Mouse (Mus musculus): Measurements from ENCODE around the gene Mea1. TPM values are rescaled to one million over a fixed set of nuclear protein-coding genes. Genes with fewer than 3 reads are reported as not detected.
A peak's percentile ranks its signal among the peaks of the same experiment; 100 is the strongest.

Gene Mea1
- total and polyA plus RNA-seq, 2 experiments from 2014 or later = 44.0 to 101 TPM

GRCm38 (mm10) chr17:46714756-46715481 is 36.3 kb downstream of the Mea1 start:
- WGBS = 90% methylated on average over 11 of the region's 11 CpGs
- no peak overlapping the region for H3K9ac ChIP-seq (replicated peaks; ENCODE audit: low read depth, low read length)
- H3K4me1 ChIP-seq (ENCODE audit: control insufficient read depth, insufficient read depth) = peaks cover 12% of the 10 kb centered on the region; the same call in 1 of the 2 replicates
- ATAC-seq (ENCODE audit: insufficient read depth, low read depth) (no peak), DNase-seq (ENCODE audit: low spot score) (no peak)
- H3K27ac ChIP-seq (ENCODE audit: low read depth) = no peak overlapping the region
- H3K4me2 ChIP-seq (ENCODE audit: low read depth, low read length) = no peak overlapping the region
- no peaks in the 10 kb centered on the region for H3K9me3 ChIP-seq (replicated peaks; ENCODE audit: control insufficient read depth, low read length)
- no peaks in the 10 kb centered on the region for H3K27me3 ChIP-seq (ENCODE audit: control insufficient read depth, insufficient read depth, low read length)
- H3K4me3 ChIP-seq (ENCODE audit: low read depth, low read length) = no peak overlapping the region
- TF ChIP-seq EP300 (IDR thresholded peaks at IDR 0.05; ENCODE audit: low read depth) (no peak), CTCF (IDR thresholded peaks at IDR 0.05; ENCODE audit: low read depth) (no peak)
- peaks cover 12% of the 10 kb centered on the region; the same call in 1 of the 2 replicates for H3K36me3 ChIP-seq (replicated peaks; ENCODE audit: control insufficient read depth, insufficient read depth, low read length)

GRCm38 (mm10) chr17:46721077-46721476 is 42.5 kb downstream of the Mea1 start:
- DNase-seq (ENCODE audit: low spot score) = no peak
- Histone ChIP-seq H3K36me3 (replicated peaks; ENCODE audit: control insufficient read depth, insufficient read depth, low read length) (peaks cover 12% of the 10 kb centered on the region; the same call in 1 of the 2 replicates), H3K4me3 (ENCODE audit: low read depth, low read length) (no peak overlapping the region), H3K4me1 (ENCODE audit: control insufficient read depth, insufficient read depth) (no peaks in the 10 kb centered on the region), H3K9ac (replicated peaks; ENCODE audit: low read depth, low read length) (no peak overlapping the region), H3K27me3 (ENCODE audit: control insufficient read depth, insufficient read depth, low read length) (no peaks in the 10 kb centered on the region), H3K27ac (ENCODE audit: low read depth) (no peak overlapping the region), H3K9me3 (replicated peaks; ENCODE audit: control insufficient read depth, low read length) (no peaks in the 10 kb centered on the region), H3K4me2 (ENCODE audit: low read depth, low read length) (no peak overlapping the region)
- ATAC-seq (ENCODE audit: insufficient read depth, low read depth) = no peak
- WGBS = 85% methylated on average over 7 of the region's 7 CpGs
- TF ChIP-seq CTCF (IDR thresholded peaks at IDR 0.05; ENCODE audit: low read depth) (no peak), EP300 (IDR thresholded peaks at IDR 0.05; ENCODE audit: low read depth) (no peak)

GRCm38 (mm10) chr17:46724477-46725084 is 46.0 kb downstream of the Mea1 start:
- no peak for ATAC-seq (ENCODE audit: insufficient read depth, low read depth)
- Histone ChIP-seq H3K27ac (ENCODE audit: low read depth) (no peak overlapping the region), H3K9me3 (replicated peaks; ENCODE audit: control insufficient read depth, low read length) (no peaks in the 10 kb centered on the region), H3K4me2 (ENCODE audit: low read depth, low read length) (no peak overlapping the region), H3K4me3 (ENCODE audit: low read depth, low read length) (no peak overlapping the region), H3K9ac (replicated peaks; ENCODE audit: low read depth, low read length) (no peak overlapping the region), H3K4me1 (ENCODE audit: control insufficient read depth, insufficient read depth) (no peaks in the 10 kb centered on the region), H3K27me3 (ENCODE audit: control insufficient read depth, insufficient read depth, low read length) (peaks cover 11% of the 10 kb centered on the region; the same call in 1 of the 2 replicates), H3K36me3 (replicated peaks; ENCODE audit: control insufficient read depth, insufficient read depth, low read length) (peaks cover 12% of the 10 kb centered on the region; the same call in 1 of the 2 replicates)
- no peak for DNase-seq (ENCODE audit: low spot score)
- 83% methylated on average over 14 of the region's 20 CpGs for WGBS
- TF ChIP-seq CTCF (IDR thresholded peaks at IDR 0.05; ENCODE audit: low read depth) = no peak
- TF ChIP-seq EP300 (IDR thresholded peaks at IDR 0.05; ENCODE audit: low read depth) = no peak

- Histone ChIP-seq H3K27me3 (ENCODE audit: control insufficient read depth, insufficient read depth, low read length) (peaks cover 11% of the 10 kb centered on the region; the same call in 1 of the 2 replicates), H3K4me2 (ENCODE audit: low read depth, low read length) (no peak overlapping the region), H3K27ac (ENCODE audit: low read depth) (no peak overlapping the region), H3K36me3 (replicated peaks; ENCODE audit: control insufficient read depth, insufficient read depth, low read length) (peaks cover 12% of the 10 kb centered on the region; the same call in 1 of the 2 replicates), H3K9me3 (replicated peaks; ENCODE audit: control insufficient read depth, low read length) (no peaks in the 10 kb centered on the region), H3K4me3 (ENCODE audit: low read depth, low read length) (no peak overlapping the region), H3K4me1 (ENCODE audit: control insufficient read depth, insufficient read depth) (no peaks in the 10 kb centered on the region), H3K9ac (replicated peaks; ENCODE audit: low read depth, low read length) (no peak overlapping the region)
- TF ChIP-seq EP300 (IDR thresholded peaks at IDR 0.05; ENCODE audit: low read depth) = no peak
- TF ChIP-seq CTCF (IDR thresholded peaks at IDR 0.05; ENCODE audit: low read depth) = peak; percentile 61
- peak; percentile 63 for ATAC-seq (ENCODE audit: insufficient read depth, low read depth)
- 47% methylated on average over 9 of the region's 9 CpGs for WGBS
- DNase-seq (ENCODE audit: low spot score) = peak; percentile 59
These were observed 46.7 kb downstream of the Mea1 start for GRCm38 (mm10) chr17:46725273-46725672.

- H3K9ac ChIP-seq (replicated peaks; ENCODE audit: low read depth, low read length) = no peak overlapping the region
- ATAC-seq (ENCODE audit: insufficient read depth, low read depth) (no peak), DNase-seq (ENCODE audit: low spot score) (no peak)
- H3K4me2 ChIP-seq (ENCODE audit: low read depth, low read length) = no peak overlapping the region
- no peak overlapping the region for H3K4me3 ChIP-seq (ENCODE audit: low read depth, low read length)
- H3K27ac ChIP-seq (ENCODE audit: low read depth) = no peak overlapping the region
- H3K27me3 ChIP-seq (ENCODE audit: control insufficient read depth, insufficient read depth, low read length) = peaks cover 11% of the 10 kb centered on the region; the same call in 1 of the 2 replicates
- H3K4me1 ChIP-seq (ENCODE audit: control insufficient read depth, insufficient read depth) = no peaks in the 10 kb centered on the region
- no peaks in the 10 kb centered on the region for H3K9me3 ChIP-seq (replicated peaks; ENCODE audit: control insufficient read depth, low read length)
- 83% methylated on average over 26 of the region's 26 CpGs for WGBS
- peaks cover 12% of the 10 kb centered on the region; the same call in 1 of the 2 replicates for H3K36me3 ChIP-seq (replicated peaks; ENCODE audit: control insufficient read depth, insufficient read depth, low read length)
- no peak for TF ChIP-seq CTCF (IDR thresholded peaks at IDR 0.05; ENCODE audit: low read depth)
- TF ChIP-seq EP300 (IDR thresholded peaks at IDR 0.05; ENCODE audit: low read depth) = no peak
These were observed 47.4 kb downstream of the Mea1 start for GRCm38 (mm10) chr17:46725731-46726645.

All from heart, postnatal 0 days (tissue).